Mouse (Mus musculus) hindbrain, embryonic 15.5 days (tissue): Measurements from ENCODE around the gene Nup107. TPM values are rescaled to one million over a fixed set of nuclear protein-coding genes. Genes with fewer than 3 reads are reported as not detected.

Source experiments
- ATAC-seq: fragments of 200-750 bp; cut with Nextera tagmentation; 2 replicates; pipeline ENCODE4 v1.8.0; 2017; ENCODE audit warnings: low read depth, moderate number of reproducible peaks, moderate TSS enrichment; ENCODE audit not compliant: low FRiP score
- H3K27ac ChIP-seq: fragments of 300-500 bp; sonication (generic); replicated peaks from 2 replicates; pipeline ENCODE4 v1.5.1; 2015; ENCODE audit warnings: mild to moderate bottlenecking, inconsistent platforms
- H3K27me3 ChIP-seq: fragments of 300-500 bp; sonication (generic); 2 replicates; pipeline ENCODE4 v1.6.1; 2015; ENCODE audit warnings: control low read depth, inconsistent platforms
- H3K36me3 ChIP-seq: fragments of 300-500 bp; sonication (generic); 2 replicates; pipeline ENCODE4 v1.6.1; 2015; ENCODE audit warnings: control low read depth, inconsistent platforms
- H3K4me1 ChIP-seq: fragments of 300-500 bp; sonication (generic); replicated peaks from 2 replicates; pipeline ENCODE4 v1.6.1; 2015; ENCODE audit warnings: control low read depth, inconsistent platforms
- H3K4me2 ChIP-seq: fragments of 300-500 bp; sonication (generic); 2 replicates; pipeline ENCODE4 v1.6.1; 2015; ENCODE audit warnings: moderate library complexity, mild to moderate bottlenecking, inconsistent platforms
- H3K4me3 ChIP-seq: fragments of 300-500 bp; sonication (generic); 2 replicates; pipeline ENCODE4 v1.5.1; 2015; ENCODE audit warnings: mild to moderate bottlenecking, inconsistent platforms
- H3K9ac ChIP-seq: fragments of 300-500 bp; sonication (generic); 2 replicates; pipeline ENCODE4 v1.6.1; 2015; ENCODE audit warnings: inconsistent platforms
- H3K9me3 ChIP-seq: fragments of 300-500 bp; sonication (generic); 2 replicates; pipeline ENCODE4 v1.6.1; 2016; ENCODE audit warnings: control low read depth, inconsistent platforms
- WGBS: fragments of 180-500 bp; shearing (Covaris S2); methylation state at CpG from one replicate; pipeline ENCODE4 v1.1.7; 2015; 5-methylcytosine and 5-hydroxymethylcytosine counted together
- polyA plus RNA-seq: library from polyadenylated mRNA; unstranded; fragments of >200 nt; fragmentation: Nextera tagmentation; extraction: Ambion mirVana; gene quantifications from 2 replicates; pipeline ENCODE4 v1.2.1, GENCODE M21; 2015

The Nup107 gene
- polyA plus RNA-seq, 1 experiment from 2014 or later, result 31.4 TPM

DNA sequence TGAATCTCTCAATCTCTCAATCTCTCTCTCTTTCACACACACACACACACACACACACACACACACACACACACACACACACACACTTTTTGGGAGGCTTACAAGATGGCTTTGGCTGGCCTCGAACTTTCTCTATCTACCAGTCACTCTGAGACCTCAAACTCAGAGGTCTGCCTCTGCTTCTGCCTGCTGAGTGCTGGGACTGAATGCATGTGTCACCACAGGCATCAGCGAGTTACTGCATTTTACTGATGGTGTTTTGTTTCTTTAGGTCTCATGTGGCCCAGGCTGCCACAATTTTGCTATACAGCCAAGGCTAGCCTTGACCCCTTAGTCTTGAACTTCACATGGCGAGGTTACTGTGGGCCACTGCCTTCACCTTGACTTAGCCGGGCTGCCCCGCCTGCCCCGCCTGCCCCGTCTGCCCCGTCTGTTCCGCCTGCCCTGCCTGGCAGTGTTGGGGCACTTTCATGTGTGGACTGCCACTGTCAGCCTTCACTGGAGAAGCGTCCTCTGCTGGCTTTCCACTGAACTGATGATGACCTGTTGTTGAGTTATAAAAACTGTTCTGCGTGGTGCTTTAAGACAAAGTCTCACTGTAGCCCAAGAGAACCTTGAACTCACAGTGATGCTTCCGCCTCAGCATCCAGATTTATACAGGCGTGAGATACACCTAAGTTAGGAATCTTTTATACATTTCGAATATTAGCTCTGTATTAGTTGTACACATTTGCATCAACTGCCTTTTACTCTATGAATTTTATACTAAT is 9.8 kb downstream of the Nup107 start:
- no peak overlapping the region for H3K4me3 ChIP-seq
- ATAC-seq, result no peak
- no peaks in the 10 kb centered on the region for H3K4me1 ChIP-seq
- WGBS, result 94% methylated on average over 14 of the region's 14 CpGs
- no peak overlapping the region for H3K9ac ChIP-seq
- no peaks in the 10 kb centered on the region for H3K9me3 ChIP-seq
- peaks cover 60% of the 10 kb centered on the region for H3K36me3 ChIP-seq
- H3K27ac ChIP-seq, result no peak overlapping the region
- no peak overlapping the region for H3K4me2 ChIP-seq
- no peaks in the 10 kb centered on the region for H3K27me3 ChIP-seq

DNA sequence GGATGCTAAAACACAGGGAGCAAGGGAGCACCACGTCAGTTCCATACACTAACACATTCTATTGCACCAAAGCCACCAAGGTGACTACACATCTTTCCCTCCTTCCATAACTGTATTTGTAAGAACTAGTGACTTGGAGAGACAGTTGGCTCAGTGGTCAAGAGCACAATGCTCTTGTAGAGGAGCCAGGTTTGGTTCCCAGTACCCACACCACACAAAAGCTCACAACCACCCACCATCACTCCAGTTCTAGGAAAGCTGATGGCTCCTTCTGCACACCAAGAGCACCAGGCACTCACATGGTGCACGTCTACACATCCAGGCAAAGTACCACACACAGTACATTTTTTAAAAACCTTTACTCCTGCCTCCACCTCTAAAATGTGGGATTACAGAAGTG is 10.4 kb downstream of the Nup107 start:
- H3K9ac ChIP-seq, result no peak overlapping the region
- ATAC-seq, result no peak
- no peaks in the 10 kb centered on the region for H3K4me1 ChIP-seq
- no peaks in the 10 kb centered on the region for H3K27me3 ChIP-seq
- no peak overlapping the region for H3K4me3 ChIP-seq
- no peak overlapping the region for H3K4me2 ChIP-seq
- WGBS, result 93% methylated on average over 2 of the region's 2 CpGs
- H3K9me3 ChIP-seq, result no peaks in the 10 kb centered on the region
- H3K36me3 ChIP-seq, result peaks cover 55% of the 10 kb centered on the region
- H3K27ac ChIP-seq, result no peak overlapping the region

DNA sequence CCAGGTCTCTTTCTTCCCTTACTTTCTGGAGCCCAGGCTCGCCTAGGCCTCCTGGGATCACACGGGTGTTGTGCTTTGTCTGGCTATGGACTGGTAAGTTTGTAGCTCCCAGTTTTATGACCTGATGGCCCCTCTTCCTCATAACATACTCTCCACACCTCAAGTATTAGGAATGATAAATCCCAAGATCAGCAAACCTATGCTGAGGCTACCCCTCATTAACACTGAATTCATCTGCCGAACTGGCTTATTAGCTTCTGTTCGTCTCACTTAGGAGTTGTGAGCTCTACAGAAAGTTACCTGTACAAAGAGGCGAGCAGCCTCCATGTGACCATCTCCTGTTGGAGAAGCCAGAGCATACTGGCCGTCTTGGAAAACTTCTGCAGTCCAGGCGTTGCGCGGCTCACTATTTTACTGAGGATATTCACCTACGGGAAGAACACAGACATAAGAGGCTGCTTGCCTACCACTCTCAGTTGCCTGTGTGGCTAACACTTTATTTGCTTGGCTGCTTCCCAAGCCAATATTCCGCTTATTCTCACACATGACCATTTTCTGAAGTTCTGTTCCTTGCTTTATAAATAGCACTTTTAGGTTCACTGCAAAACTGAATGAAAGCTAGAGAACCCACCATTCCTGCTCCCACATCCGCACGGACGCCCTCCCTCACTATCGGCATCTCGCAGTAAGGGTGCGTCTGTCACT is 11.3 kb downstream of the Nup107 start:
- ATAC-seq, result no peak
- peaks cover 54% of the 10 kb centered on the region for H3K36me3 ChIP-seq

DNA sequence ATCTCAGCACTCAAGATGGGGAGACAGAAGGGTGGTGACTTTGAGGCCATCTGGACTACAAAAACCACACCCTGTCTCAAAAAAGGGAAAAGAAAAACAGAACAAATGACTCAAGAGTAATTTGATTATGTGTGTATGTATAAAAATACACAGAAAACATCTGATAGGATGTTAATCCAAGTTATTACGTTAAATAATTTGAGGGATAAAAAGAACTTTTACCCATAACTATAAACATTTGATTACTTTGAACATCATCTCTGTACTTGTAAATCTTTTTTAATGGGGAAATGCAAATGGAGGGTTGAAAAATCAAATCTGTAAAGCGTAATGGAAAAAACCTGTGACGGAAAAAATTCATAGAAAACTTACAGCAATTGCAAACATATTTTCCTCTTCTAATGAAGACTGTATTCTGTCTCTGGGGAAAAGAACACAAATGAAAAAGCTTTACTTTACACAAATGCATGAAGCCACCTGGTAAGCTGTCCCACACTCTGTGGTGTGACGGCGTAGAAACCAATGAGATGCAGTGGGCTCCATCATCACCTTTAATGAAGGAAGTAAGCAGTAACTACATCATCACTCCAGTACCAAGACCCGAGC is 12.1 kb downstream of the Nup107 start:
- H3K9ac ChIP-seq, result no peak overlapping the region
- no peak overlapping the region for H3K4me2 ChIP-seq
- WGBS, result 93% methylated on average over 6 of the region's 6 CpGs
- ATAC-seq, result no peak
- peaks cover 57% of the 10 kb centered on the region for H3K36me3 ChIP-seq
- H3K4me1 ChIP-seq, result no peaks in the 10 kb centered on the region
- no peaks in the 10 kb centered on the region for H3K9me3 ChIP-seq
- H3K27me3 ChIP-seq, result no peaks in the 10 kb centered on the region
- H3K4me3 ChIP-seq, result no peak overlapping the region
- H3K27ac ChIP-seq, result no peak overlapping the region

More for the DNA sequence above, 11.3 kb downstream of the Nup107 start:
- Histone ChIP-seq H3K4me1 (no peaks in the 10 kb centered on the region), H3K9ac (no peak overlapping the region), H3K27ac (no peak overlapping the region), H3K27me3 (no peaks in the 10 kb centered on the region), H3K4me3 (no peak overlapping the region), H3K9me3 (no peaks in the 10 kb centered on the region), H3K4me2 (no peak overlapping the region)
- WGBS, result 96% methylated on average over 17 of the region's 17 CpGs

DNA sequence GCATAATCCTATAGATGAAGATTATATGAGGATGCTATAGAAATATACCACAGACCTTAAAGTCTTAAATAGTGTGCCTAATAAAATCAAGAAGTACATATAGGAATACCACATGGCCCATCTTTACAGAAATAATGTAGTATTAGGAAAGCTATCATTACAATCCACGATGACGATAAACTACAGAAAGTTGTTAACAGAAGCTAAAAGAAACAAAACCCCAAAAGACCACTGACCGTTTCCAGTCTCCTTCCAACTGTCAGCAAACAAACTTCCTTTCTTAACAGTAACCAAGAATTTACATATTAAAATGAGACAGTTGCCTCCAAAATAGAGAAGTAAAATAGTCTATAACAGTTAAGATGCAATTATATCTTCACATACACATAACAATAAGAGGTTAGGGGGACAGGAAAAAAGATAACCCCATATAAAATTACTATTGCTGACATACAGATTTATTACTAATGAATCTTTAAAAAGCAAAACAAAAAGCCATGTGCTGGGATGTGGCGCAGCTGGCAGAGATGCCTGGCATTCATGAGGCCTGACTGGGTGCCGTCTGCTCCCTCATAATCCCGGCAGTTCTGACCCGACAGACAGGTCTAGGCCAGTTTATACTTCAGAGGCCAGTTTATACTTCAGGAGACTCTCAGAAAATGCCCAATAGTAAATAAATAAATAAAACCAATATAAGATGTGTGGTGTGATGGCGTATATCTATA is 12.8 kb downstream of the Nup107 start:
- 88% methylated on average over 8 of the region's 8 CpGs for WGBS
- no peaks in the 10 kb centered on the region for H3K9me3 ChIP-seq
- H3K9ac ChIP-seq, result no peak overlapping the region
- no peak overlapping the region for H3K4me2 ChIP-seq
- H3K36me3 ChIP-seq, result peaks cover 59% of the 10 kb centered on the region
- H3K4me3 ChIP-seq, result no peak overlapping the region
- H3K27me3 ChIP-seq, result no peaks in the 10 kb centered on the region
- no peak for ATAC-seq
- no peaks in the 10 kb centered on the region for H3K4me1 ChIP-seq
- H3K27ac ChIP-seq, result no peak overlapping the region

DNA sequence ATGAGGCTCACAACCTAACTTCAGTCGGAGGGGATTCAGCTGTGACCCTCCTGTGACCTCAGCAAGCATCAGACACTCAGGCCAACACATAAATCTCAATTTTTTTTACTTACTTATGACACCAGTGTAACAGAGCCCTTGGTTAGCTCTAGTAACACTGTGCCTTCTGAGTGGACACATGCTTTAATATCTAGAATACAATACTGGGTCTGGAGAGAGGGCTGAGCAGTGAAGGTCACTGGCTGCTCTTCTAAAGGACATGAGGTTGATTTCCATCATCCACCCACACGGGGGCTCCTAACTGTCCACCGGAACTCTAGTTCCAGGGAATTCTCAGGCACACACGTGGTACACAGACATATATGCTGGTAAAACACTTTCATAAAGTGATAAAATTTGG is 13.6 kb downstream of the Nup107 start:
- Histone ChIP-seq H3K4me3 (no peak overlapping the region), H3K9ac (no peak overlapping the region), H3K27me3 (no peaks in the 10 kb centered on the region), H3K36me3 (peaks cover 63% of the 10 kb centered on the region), H3K9me3 (no peaks in the 10 kb centered on the region), H3K27ac (no peak overlapping the region), H3K4me2 (no peak overlapping the region), H3K4me1 (no peaks in the 10 kb centered on the region)
- WGBS, result 92% methylated on average over 4 of the region's 4 CpGs
- no peak for ATAC-seq

DNA sequence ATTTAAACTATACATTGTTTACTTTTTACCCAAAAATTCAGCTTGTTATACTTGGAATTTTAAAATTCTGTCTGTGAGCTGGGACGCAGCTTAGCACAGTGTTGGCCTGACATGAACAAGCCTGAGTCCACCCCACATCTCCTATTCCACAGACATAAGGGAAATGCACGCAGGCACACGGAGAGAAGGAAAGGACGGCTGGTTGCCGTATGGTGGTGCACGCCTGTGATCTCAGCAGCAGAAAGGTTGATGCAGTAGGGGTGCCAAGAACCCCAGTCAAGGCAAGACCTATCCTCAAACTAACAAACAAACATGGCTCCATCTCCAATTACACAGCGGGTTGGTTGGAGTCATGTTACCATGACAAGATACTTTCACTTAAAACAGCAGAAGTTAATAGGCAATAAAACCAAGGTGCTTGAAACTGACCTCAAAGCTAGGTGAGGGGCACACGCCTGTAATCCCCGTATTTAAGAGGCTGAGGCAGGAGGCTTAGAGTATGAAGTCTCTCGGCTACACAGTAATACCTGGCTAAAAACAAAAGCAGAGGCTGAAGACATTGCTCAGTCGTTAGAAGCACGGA is 14.1 kb downstream of the Nup107 start:
- no peak overlapping the region for H3K27ac ChIP-seq
- no peak overlapping the region for H3K9ac ChIP-seq
- no peaks in the 10 kb centered on the region for H3K4me1 ChIP-seq
- H3K27me3 ChIP-seq, result no peaks in the 10 kb centered on the region
- 94% methylated on average over 12 of the region's 12 CpGs for WGBS
- H3K9me3 ChIP-seq, result no peaks in the 10 kb centered on the region
- no peak overlapping the region for H3K4me2 ChIP-seq
- peaks cover 61% of the 10 kb centered on the region for H3K36me3 ChIP-seq
- ATAC-seq, result no peak
- H3K4me3 ChIP-seq, result no peak overlapping the region

DNA sequence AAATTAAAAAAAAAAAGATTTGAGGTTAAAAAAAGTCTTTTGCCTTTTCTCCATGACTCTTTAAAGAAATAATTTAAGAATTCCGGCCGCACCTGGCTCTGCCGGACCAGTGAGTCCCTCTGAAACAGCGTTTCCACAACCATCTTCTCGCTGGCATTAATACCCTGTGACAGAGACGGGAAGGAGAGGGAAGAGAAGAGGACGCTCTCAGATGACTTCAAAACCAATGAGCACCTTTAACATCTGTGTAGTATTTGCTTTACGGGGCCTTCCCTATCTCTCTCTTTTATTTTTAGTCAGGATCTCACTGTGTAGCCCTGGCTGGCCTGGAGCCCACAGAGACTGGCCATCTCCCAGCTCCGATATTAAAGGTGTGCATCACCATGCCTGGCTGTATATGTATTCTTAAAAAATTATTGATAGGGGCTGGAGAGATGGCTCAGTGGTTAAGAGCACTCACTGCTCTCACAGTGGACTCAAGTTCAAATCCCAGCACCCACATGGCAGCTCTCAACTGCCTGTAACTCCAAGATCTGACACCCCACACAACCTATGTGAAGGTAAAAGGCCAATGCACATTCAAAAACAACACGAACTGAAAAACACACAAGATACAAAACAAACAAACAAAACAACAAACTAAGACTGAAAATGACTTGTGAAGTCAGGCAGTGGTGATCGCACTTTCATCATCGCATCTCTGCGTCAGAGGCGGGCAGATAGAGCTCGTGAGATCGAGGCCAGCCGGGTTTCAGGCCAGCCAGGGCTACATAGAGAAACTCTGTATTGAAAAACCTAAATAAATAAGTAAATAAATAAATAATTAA is 14.8 kb downstream of the Nup107 start:
- H3K4me3 ChIP-seq, result no peak overlapping the region
- H3K36me3 ChIP-seq, result peaks cover 61% of the 10 kb centered on the region
- no peak overlapping the region for H3K4me2 ChIP-seq
- H3K27ac ChIP-seq, result no peak overlapping the region
- H3K27me3 ChIP-seq, result no peaks in the 10 kb centered on the region
- WGBS, result 95% methylated on average over 17 of the region's 17 CpGs
- no peak for ATAC-seq
- H3K4me1 ChIP-seq, result no peaks in the 10 kb centered on the region
- no peak overlapping the region for H3K9ac ChIP-seq
- no peaks in the 10 kb centered on the region for H3K9me3 ChIP-seq

DNA sequence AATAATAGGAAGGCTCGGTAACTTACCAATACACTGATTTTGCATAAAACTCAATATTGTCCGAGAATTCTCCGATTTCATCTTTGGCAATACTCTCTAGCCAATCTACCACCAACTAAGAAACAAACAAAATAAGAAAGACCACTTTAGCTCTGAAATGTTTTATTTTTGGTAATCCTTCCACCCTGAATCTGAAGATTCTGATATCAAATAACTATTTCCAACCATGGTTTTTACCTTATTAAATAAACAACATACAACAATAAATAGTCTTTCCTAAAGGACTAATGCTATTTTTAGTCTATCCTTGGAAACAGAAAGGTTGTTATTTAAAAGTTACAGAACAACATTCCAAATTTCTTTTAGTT is 15.4 kb downstream of the Nup107 start:
- H3K4me2 ChIP-seq, result no peak overlapping the region
- no peaks in the 10 kb centered on the region for H3K4me1 ChIP-seq
- peaks cover 67% of the 10 kb centered on the region for H3K36me3 ChIP-seq
- no peak overlapping the region for H3K9ac ChIP-seq
- no peaks in the 10 kb centered on the region for H3K9me3 ChIP-seq
- no peak overlapping the region for H3K27ac ChIP-seq
- no peak overlapping the region for H3K4me3 ChIP-seq
- no peaks in the 10 kb centered on the region for H3K27me3 ChIP-seq
- WGBS, result 96% methylated on average over 3 of the region's 3 CpGs
- no peak for ATAC-seq

DNA sequence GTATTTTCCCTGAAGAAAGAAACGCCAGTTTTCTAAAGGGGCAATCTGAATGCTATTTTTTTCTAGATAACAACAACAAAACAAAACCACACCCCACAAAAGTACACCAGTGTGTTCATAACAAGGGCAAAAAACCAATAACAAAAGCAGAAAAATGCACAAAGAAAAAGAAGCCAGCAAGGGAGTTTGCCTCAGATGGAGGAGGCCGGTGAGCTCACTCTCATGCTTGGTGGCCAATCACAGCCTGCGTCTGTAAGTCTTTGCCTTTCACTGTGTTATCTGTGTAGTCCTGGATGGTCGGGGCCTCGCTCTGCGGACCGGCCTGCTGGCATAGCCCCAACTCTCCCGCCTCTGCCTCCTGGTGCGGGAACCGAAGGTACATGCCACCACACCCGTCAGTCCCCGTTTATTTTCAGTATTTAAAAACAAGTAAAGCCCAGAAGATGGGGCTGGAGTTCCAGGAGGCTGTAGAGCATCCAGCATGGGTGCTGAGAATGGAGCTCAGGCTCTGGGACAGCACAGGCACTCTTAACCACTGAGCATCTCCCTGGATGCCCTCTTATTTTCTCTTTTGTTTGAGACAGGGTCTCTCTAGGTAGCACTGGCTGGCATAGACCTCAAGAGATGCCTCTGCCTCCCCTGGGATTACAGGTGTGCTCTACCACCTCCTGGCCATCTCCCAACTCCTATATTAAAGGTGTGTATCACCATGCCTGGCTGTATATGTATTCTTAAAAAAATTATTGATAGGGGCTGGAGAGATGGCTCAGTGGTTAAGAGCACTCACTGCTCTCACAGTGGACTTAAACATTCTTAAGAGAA is 16.0 kb downstream of the Nup107 start:
- H3K27ac ChIP-seq, result no peak overlapping the region
- H3K9me3 ChIP-seq, result no peaks in the 10 kb centered on the region
- H3K36me3 ChIP-seq, result peaks cover 69% of the 10 kb centered on the region
- 92% methylated on average over 12 of the region's 12 CpGs for WGBS
- H3K4me2 ChIP-seq, result no peak overlapping the region
- no peak overlapping the region for H3K9ac ChIP-seq
- no peak overlapping the region for H3K4me3 ChIP-seq
- no peak for ATAC-seq
- no peaks in the 10 kb centered on the region for H3K27me3 ChIP-seq
- H3K4me1 ChIP-seq, result no peaks in the 10 kb centered on the region
